Mouse (Mus musculus): ENCODE measurements at regions not wholly inside any gene's neighbourhood (a gene's known extent, or its start where the extent isn't known, plus 50 kb on each side); places are given as distances from the start of the nearest gene placed in this dataset.

DNA sequence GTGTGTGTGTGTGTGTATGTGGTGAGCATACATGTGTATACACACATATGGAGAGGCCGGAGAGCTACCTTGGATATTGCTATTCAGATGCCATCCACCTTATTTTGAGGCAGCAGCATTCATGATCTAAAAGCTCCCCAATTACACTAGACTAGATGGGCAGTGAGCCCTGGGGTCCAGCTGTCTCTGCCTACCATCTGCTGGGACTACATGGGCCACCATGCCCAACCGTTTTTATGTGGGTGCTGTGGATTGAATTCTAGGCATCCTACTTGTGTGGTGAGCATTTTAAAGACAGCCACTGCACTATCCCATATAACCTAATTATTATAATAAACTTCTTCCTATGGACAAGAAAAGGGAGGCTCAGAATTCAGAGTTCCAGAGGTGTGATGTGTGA lies 172.6 kb downstream of the Gas1 start:
- Histone ChIP-seq H3K27me3 (no peaks in the 10 kb centered on the region), H3K36me3 (no peaks in the 10 kb centered on the region), H3K9ac (no peak overlapping the region), H3K4me3 (replicated peaks) (no peak overlapping the region), H3K4me1 (peaks cover 19% of the 10 kb centered on the region), H3K27ac (replicated peaks) (no peak overlapping the region), H3K9me3 (replicated peaks) (no peaks in the 10 kb centered on the region), H3K4me2 (replicated peaks) (no peak overlapping the region)
- no peak for ATAC-seq (ENCODE audit: insufficient number of reproducible peaks, low FRiP score, low TSS enrichment, low read depth)
- 84% methylated on average over 2 of the region's 2 CpGs for WGBS

DNA sequence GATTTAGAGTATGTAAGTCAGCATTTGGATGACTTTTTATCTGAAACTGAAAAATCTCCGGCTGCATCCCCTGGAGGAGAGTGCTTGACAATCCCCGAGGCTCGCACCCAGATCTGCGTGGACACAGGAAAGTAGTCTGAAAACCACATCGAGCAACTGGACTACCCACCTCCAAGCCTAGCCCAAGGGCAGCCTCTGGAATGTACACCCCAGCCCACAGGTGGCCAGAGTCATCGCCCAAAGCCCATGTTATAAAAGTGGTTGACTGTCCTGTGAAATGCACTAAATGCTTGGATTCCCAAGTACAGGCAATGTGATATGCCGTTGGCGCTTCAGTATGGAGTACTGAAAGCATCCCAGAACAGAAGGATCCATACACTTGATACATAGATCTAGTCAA lies 175.1 kb downstream of the Gas1 start:
- H3K27ac ChIP-seq (replicated peaks) = no peak overlapping the region
- H3K9me3 ChIP-seq (replicated peaks) = no peaks in the 10 kb centered on the region
- no peaks in the 10 kb centered on the region for H3K36me3 ChIP-seq
- H3K27me3 ChIP-seq = no peaks in the 10 kb centered on the region
- no peak overlapping the region for H3K9ac ChIP-seq
- H3K4me3 ChIP-seq (replicated peaks) = no peak overlapping the region
- ATAC-seq (ENCODE audit: insufficient number of reproducible peaks, low FRiP score, low TSS enrichment, low read depth) = no peak
- peaks cover 6% of the 10 kb centered on the region; the same call in 1 of the 2 replicates for H3K4me1 ChIP-seq
- H3K4me2 ChIP-seq (replicated peaks) = no peak overlapping the region
- WGBS = 74% methylated on average over 8 of the region's 8 CpGs

DNA sequence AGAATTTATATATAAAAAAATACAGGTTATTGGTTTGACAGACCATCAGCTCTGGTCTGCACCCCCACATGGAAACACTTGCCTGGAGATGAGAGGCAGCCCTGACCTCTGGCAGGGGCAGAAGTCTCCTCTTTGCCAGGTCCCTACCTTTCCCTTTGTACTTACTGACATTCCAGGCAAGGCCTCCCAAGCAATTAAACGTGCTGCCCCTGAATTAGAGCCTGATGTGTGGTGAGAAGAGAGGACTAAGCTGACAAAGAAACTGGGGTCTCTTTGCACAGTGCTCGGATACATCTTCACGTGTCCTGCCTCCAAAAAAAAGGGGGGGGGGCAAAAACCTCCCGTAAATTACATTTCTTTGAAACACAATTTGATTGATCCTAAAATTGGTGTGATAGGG lies 175.5 kb downstream of the Gas1 start:
- Histone ChIP-seq H3K9me3 (replicated peaks) (no peaks in the 10 kb centered on the region), H3K4me2 (replicated peaks) (no peak overlapping the region), H3K36me3 (no peaks in the 10 kb centered on the region), H3K9ac (no peak overlapping the region), H3K27me3 (no peaks in the 10 kb centered on the region), H3K4me1 (peaks cover 7% of the 10 kb centered on the region; the same call in 1 of the 2 replicates), H3K27ac (replicated peaks) (no peak overlapping the region), H3K4me3 (replicated peaks) (no peak overlapping the region)
- ATAC-seq (ENCODE audit: insufficient number of reproducible peaks, low FRiP score, low TSS enrichment, low read depth) = no peak
- 40% methylated on average over 4 of the region's 4 CpGs for WGBS

DNA sequence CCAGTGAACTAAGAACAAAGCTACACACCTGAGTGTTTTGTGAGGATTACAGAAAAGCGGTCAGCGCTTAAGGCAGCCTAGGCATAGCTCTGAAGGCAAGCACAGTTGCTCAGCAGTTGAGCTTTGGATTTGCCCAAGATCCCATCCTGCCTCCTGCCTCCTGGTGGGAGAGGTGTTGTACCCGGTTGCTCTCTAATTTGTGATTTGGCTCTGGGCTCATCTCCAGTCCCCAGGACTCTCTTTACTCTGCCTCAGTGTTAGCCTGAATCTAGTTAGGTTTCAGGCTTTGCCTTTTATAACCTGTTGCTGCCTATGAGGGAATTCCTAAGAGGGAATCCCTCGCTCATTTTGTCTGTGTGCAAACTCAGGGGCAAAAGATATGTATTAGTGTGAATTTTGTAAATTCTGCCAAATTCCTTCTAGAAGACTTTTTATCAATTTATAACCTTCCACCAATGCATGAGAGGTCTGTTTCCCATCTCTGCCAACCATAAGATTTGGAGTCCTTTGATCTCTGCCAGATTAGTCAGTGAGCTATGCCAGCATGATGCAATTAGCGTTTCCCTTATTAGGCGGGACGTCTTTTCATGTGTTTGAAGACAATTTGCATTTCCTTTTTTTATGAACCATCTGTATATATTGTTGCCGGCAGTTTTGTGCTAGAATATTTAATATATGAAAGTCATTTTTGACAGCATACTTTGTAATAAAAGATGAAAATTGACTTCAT lies 176.4 kb downstream of the Gas1 start:
- WGBS = 35% methylated on average over 8 of the region's 8 CpGs
- peaks cover 9% of the 10 kb centered on the region; the same call in 1 of the 2 replicates for H3K4me1 ChIP-seq
- ATAC-seq (ENCODE audit: insufficient number of reproducible peaks, low FRiP score, low TSS enrichment, low read depth) = no peak
- H3K4me2 ChIP-seq (replicated peaks) = no peak overlapping the region
- no peak overlapping the region for H3K9ac ChIP-seq
- no peaks in the 10 kb centered on the region for H3K36me3 ChIP-seq
- H3K27me3 ChIP-seq = no peaks in the 10 kb centered on the region
- H3K27ac ChIP-seq (replicated peaks) = no peak overlapping the region
- H3K4me3 ChIP-seq (replicated peaks) = no peak overlapping the region
- no peaks in the 10 kb centered on the region for H3K9me3 ChIP-seq (replicated peaks)

DNA sequence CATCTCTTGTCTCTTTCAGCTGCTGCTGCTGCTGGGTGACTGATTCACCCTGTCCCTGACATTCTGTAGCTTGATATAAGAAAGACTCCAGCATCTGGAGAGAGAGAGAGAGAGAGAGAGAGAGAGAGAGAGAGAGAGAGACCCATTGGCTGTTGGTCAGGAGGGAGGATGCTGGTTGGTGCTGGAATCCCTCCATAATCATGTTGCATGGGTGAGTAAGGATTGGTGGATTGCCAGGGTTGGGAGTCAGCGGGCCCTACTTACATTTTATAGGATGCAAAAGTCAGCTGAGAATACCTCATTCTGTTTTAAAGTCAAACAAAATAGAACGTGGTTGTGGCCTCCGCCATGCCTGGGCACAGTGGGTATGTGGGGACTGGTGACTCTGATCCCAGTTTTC lies 174.5 kb upstream of the Tut7 start:
- Histone ChIP-seq H3K4me2 (replicated peaks) (no peak overlapping the region), H3K27ac (replicated peaks) (no peak overlapping the region), H3K9me3 (replicated peaks) (no peaks in the 10 kb centered on the region), H3K4me1 (peaks cover 9% of the 10 kb centered on the region; the same call in 1 of the 2 replicates), H3K9ac (no peak overlapping the region), H3K36me3 (no peaks in the 10 kb centered on the region), H3K27me3 (no peaks in the 10 kb centered on the region), H3K4me3 (replicated peaks) (no peak overlapping the region)
- 86% methylated on average over 3 of the region's 3 CpGs for WGBS
- no peak for ATAC-seq (ENCODE audit: insufficient number of reproducible peaks, low FRiP score, low TSS enrichment, low read depth)

DNA sequence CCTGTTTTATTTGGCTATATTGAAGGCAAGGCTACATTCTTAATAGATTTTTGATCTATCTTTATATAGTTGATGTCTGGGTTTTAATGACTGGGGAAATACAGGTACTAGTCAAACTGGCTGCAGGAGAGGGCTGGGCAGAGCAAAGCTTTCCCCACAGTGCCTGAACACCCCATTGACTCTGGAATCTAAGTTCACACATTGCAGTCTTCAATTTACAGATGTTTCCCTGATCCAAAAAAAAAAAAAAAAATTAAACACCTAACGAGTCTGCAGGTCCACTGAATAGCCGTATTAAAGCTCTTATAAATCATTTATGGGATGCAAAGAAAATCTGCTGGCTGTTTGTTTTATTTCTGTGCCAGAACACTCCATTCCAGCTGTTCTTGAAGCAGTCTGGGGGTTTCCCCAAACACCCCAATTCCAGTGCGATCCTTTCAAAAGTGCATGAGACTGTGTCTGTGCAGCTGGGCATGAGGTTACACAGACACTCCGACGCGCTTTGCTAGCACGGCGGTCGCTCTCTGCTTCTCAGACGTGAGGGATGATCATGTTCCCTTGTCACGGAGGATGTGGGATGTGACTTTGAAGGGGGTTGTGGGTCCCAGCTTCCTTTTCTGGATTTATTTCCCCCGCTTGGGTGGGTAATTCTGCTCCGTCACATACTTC lies 173.3 kb upstream of the Tut7 start:
- H3K4me2 ChIP-seq (replicated peaks) = no peak overlapping the region
- H3K4me1 ChIP-seq = peaks cover 14% of the 10 kb centered on the region
- no peak for ATAC-seq (ENCODE audit: insufficient number of reproducible peaks, low FRiP score, low TSS enrichment, low read depth)

DNA sequence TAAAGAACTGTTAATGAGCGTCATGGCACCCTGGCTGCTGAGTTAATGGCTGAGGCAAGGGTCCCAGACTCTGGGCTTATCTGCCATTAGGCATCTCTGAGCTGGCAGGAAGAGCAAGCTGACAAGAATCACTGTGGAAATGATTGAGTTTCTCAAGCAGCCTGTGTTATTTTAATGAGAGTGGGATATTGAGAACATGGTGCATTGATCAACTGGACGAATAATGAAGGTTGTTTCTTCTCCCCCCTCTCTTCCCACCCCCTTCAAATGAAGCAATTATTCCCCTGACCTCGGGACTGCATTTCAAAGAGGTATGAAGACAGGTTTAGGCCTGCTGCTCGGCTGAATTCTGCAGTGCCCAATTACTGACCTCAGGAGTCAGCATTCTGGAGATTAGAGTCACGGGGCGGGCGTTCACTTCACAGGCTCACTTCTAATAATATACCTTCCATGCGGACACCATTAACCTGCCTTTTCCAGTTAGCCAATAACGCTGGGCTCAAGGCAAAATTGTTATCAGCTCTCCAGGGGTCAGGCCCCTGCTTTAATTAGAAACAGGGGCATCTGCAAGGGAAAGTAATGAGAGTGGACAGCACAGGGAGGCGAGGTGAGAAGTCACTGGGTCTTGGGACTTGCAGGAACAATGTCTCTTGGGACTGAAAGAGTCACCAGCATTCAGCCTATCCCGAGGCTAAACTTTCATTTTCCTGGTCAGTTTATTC lies 170.0 kb upstream of the Tut7 start:
- Histone ChIP-seq H3K4me1 (peaks cover 26% of the 10 kb centered on the region), H3K4me2 (replicated peaks) (no peak overlapping the region), H3K27ac (replicated peaks) (no peak overlapping the region), H3K9ac (no peak overlapping the region), H3K36me3 (no peaks in the 10 kb centered on the region), H3K4me3 (replicated peaks) (no peak overlapping the region), H3K9me3 (replicated peaks) (no peaks in the 10 kb centered on the region; the same call in 1 of the 2 replicates), H3K27me3 (no peaks in the 10 kb centered on the region)
- 45% methylated on average over 11 of the region's 11 CpGs for WGBS
- ATAC-seq (ENCODE audit: insufficient number of reproducible peaks, low FRiP score, low TSS enrichment, low read depth) = no peak

More for the DNA sequence above, 173.3 kb upstream of the Tut7 start:
- Histone ChIP-seq H3K9me3 (replicated peaks) (no peaks in the 10 kb centered on the region), H3K27me3 (no peaks in the 10 kb centered on the region), H3K4me3 (replicated peaks) (no peak overlapping the region), H3K36me3 (no peaks in the 10 kb centered on the region), H3K9ac (no peak overlapping the region), H3K27ac (replicated peaks) (no peak overlapping the region)
- 50% methylated on average over 13 of the region's 13 CpGs for WGBS

DNA sequence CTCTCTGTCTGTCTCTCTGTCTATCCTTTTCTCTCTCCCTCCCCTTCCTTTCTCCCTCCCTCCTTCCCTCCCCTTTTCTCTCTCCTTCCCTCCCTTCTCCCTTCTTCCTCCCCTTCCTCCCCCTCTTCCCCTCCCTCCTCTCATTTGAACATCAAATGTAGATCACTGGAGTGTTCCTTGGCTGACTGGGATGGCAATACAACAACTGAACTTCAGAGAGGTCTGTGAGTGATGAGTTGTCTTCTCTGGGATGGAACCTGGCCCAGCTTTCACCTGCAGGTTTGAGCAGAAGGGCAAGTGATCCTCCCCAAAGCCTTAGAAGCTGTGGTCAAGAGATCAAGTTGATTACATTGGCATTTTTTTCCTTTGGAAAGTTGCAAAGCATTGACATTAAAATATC lies 169.4 kb upstream of the Tut7 start:
- Histone ChIP-seq H3K36me3 (no peaks in the 10 kb centered on the region), H3K27me3 (no peaks in the 10 kb centered on the region), H3K27ac (replicated peaks) (no peak overlapping the region), H3K9me3 (replicated peaks) (no peaks in the 10 kb centered on the region; the same call in 1 of the 2 replicates), H3K4me3 (replicated peaks) (no peak overlapping the region), H3K4me1 (peaks cover 26% of the 10 kb centered on the region), H3K9ac (no peak overlapping the region), H3K4me2 (replicated peaks) (no peak overlapping the region)
- no peak for ATAC-seq (ENCODE audit: insufficient number of reproducible peaks, low FRiP score, low TSS enrichment, low read depth)

DNA sequence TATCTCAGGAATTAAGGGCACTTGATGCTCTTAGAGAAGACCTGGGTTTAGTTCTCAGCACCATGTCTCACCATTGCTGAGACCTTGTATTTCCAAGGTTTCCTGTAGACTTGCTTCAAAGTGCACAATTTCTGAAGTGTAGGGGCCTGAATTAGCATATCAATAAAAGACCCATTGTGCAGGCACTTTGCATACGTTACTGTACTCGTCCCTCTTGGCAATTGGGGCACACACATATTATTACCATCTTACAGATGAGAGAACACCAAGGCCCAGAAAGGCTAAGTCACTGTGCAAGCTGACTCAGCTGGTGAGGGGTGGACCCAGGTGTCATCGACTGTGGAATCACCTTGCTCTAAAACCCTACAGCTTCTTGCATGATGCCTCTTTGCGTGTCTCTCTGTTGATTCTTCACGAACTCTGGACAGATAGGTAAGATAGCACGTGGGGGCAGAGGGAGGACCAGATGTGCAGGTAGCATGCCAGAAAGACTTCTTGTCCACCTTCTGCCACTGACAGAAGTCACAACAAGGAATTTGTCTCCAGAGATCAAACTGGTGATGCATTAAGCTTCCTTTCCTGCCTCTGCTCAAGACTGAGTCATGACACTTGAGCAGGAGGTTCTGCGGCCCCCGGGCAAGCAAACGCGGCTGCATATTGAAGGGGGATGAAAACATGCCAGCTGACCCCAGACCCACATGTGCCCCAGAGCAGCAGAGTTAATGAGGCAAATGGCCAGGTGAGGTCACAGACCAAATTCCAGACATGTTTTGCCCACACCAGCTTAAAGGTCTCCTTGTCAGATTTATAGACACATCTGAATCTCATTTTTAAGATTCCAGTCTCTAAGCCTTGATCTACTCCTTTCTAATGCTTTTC lies 167.7 kb upstream of the Tut7 start:
- Histone ChIP-seq H3K4me3 (replicated peaks) (no peak overlapping the region), H3K4me1 (peaks cover 23% of the 10 kb centered on the region), H3K36me3 (no peaks in the 10 kb centered on the region), H3K9me3 (replicated peaks) (no peaks in the 10 kb centered on the region; the same call in 1 of the 2 replicates), H3K4me2 (replicated peaks) (no peak overlapping the region), H3K27ac (replicated peaks) (no peak overlapping the region), H3K27me3 (no peaks in the 10 kb centered on the region), H3K9ac (no peak overlapping the region)
- WGBS = 32% methylated on average over 10 of the region's 10 CpGs
- ATAC-seq (ENCODE audit: insufficient number of reproducible peaks, low FRiP score, low TSS enrichment, low read depth) = no peak

DNA sequence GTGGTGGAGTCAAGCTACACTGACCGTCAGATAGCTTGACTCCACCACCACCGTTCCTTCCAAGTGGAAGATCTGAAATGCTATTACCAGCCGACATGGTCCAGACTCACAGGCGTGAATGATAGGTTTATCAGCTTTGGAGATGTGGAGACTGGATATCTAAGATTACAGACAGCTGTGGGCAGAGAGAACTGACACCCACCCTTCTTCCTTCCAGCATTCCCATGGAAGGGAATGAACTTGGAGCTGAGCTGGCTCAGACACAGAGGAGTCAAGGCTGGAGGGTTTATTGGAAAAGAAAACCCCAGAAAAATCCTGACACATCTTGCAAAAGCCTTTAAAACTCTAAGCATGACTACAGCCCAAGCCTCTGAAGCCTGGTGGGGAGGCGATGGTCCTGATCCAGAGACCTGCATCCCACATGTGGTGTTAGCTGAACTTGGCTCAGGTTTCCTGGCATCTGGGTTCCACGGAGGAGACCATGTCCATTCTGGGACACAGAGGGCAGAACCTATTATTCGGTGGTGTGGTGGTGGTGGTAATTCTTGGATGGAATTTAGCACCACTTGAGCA lies 165.5 kb upstream of the Tut7 start:
- no peak for ATAC-seq (ENCODE audit: insufficient number of reproducible peaks, low FRiP score, low TSS enrichment, low read depth)
- peaks cover 23% of the 10 kb centered on the region for H3K4me1 ChIP-seq
- 0 out of 2 replicates have a peak overlapping the region, but pooled peaks have one; percentile 8 for H3K27ac ChIP-seq (replicated peaks)
- H3K9me3 ChIP-seq (replicated peaks) = no peaks in the 10 kb centered on the region; the same call in 1 of the 2 replicates
- H3K36me3 ChIP-seq = no peaks in the 10 kb centered on the region
- no peaks in the 10 kb centered on the region for H3K27me3 ChIP-seq
- WGBS = 63% methylated on average over 7 of the region's 7 CpGs
- no peak overlapping the region for H3K4me3 ChIP-seq (replicated peaks)
- H3K9ac ChIP-seq = no peak overlapping the region
- no peak overlapping the region for H3K4me2 ChIP-seq (replicated peaks)
